Mouse (Mus musculus): ENCODE measurements around the gene Lzic.

The Lzic gene

DNA sequence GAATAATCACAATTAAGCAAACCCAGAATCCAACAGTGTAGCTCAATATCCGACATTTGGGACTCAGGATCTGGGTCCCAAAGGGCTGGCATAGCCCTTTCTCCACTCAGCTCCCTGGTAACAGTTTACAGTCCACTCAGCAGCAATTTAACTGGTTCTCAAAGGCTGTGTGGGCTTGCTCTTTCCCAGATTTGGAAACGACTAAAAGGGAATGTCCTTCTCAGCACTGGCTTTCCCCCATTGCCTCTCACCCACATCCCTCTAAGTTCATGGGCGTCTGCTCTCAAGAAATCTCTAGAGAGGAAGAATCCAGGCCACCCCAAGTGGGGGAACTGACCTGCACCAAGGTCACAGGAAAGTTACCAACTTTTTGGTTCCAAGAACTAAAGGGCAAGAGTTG, 463 bp upstream of the Lzic start:
- DNase-seq (ENCODE audit: low spot score): no peak

DNA sequence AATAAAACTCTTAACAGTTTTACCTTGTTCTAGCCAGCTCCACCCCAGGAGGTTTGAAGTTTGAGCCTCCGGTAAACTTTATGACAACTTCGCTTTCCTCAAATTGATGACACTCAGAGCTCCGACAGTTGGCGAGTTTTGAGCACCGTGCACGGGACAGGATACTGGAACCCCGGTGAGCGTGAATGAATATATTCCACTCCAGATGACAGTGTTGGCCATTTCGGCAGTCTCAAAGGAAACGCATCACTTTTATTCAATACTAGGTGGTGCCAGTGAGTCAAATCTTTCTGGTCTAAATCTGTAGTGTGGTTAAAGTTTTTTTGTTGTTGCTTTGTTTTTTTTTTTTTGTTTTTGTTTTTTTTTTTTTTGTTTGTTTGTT, 787 bp downstream of the Lzic start:
- no peak for DNase-seq (ENCODE audit: low spot score)

GRCm38 (mm10) chr4:149487729-149488128, 2.7 kb downstream of the Lzic start:
- DNase-seq (ENCODE audit: low spot score): no peak

GRCm38 (mm10) chr4:149489415-149490240, 4.6 kb downstream of the Lzic start:
- no peak for DNase-seq (ENCODE audit: low spot score)

DNA sequence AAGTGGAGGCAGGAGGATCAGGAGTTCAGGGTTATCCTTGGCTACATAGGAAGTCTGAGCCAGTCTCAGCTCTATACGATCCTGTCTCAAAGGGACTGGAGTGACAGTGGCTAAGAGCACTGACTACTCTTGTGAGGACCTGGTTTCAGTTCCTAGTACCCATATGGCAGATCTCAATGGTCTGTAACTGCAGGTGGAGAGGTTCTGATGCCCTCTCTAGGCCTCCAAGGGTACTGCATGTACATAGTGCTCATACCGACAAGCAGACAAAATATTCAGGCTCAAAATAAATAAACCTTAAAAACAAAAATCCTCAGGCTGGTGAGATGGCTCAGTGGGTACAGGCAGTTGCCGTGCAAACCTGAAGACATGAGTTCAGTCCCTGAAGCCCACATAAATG, 6.1 kb downstream of the Lzic start:
- DNase-seq (ENCODE audit: low spot score): no peak

DNA sequence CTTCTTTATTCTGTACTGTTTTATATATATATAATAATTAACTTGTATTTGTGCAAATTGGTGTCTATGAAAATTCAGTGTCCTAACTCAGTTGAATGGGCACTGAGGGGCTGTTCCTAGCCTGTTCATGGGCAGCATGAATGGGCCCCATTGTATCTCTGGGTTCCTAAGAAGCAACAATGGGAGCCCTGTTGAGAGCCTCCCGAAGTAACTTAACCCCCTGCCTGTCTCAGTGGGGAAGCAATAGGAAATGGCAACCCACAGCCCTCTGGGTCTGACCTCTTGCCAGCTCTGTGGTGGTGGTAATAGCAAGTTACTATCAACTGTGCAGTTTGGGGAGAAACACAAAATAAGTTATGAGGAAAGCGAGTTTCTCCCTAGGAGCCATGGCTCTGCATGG, 11.6 kb downstream of the Lzic start:
- DNase-seq (ENCODE audit: low spot score): peak; percentile 30

- DNase-seq (ENCODE audit: low spot score): no peak
Observed at GRCm38 (mm10) chr4:149498901-149499300, 13.9 kb downstream of the Lzic start.

GRCm38 (mm10) chr4:149499790-149500189, 14.8 kb downstream of the Lzic start:
- DNase-seq (ENCODE audit: low spot score): no peak

DNA sequence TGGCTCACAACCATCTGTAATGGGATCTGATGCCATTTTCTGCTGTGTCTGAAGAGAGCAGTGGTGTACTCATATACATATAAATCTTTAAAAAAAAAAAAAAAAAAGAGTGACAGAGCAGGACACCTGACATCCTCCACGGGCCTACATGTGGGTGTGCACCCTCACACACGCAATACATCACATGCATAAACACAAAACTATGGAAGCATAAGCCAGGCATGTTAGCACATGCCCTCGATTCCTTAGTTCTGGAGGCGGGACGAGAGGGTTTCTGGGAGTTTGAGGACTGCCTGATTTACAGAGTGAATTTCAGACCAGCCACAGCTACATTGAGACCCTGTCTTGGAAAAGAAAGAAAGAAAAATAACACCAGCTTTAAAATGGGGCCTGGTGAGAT, 19.3 kb downstream of the Lzic start:
- DNase-seq (ENCODE audit: low spot score): no peak

GRCm38 (mm10) chr4:149504858-149505257, 19.8 kb downstream of the Lzic start:
- DNase-seq (ENCODE audit: low spot score): no peak

GRCm38 (mm10) chr4:149505261-149505967, 20.4 kb downstream of the Lzic start:
- no peak for DNase-seq (ENCODE audit: low spot score)

DNA sequence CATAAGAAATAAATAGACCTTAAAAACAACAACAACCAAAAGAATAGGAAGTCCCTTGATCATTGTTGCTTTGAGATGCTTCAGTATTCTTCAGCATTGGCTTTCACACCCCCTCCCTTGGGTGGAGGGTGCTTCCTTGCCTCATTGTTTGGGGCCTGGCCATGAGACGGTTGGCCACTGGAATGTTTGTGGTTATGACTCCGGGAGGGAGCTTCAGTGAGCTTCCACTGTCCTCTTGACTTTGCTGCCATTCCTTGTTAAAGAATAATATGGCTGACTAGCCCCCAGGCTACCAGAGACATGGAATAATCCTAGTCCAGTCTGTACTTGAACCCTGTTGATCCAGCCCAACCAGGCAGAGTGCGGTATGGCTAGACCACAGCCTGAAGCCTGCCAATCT, 21.9 kb downstream of the Lzic start:
- DNase-seq (ENCODE audit: low spot score): no peak

GRCm38 (mm10) chr4:149511221-149511646, 26.2 kb downstream of the Lzic start:
- no peak for DNase-seq (ENCODE audit: low spot score)

DNA sequence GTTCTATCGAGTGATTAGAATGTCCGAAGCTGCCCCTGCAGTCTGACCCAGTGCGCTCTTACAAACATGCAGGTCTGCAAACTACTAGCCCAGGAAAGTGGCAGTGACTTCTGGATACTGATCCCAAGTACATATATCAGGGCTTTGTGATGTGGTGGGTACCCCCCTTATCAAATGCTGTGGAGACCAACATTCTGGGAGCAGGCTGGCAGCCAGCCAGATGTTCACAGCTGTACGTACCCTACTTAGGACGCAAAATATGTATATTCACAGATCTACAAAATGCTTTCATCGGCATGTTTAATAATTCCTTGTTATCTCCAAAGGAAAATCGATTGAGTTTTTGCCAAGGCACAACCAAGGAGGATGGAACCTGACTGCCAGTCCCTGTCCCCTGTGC, 27.0 kb downstream of the Lzic start:
- DNase-seq (ENCODE audit: low spot score): no peak

GRCm38 (mm10) chr4:149515706-149516105, 30.7 kb downstream of the Lzic start:
- no peak for DNase-seq (ENCODE audit: low spot score)

DNA sequence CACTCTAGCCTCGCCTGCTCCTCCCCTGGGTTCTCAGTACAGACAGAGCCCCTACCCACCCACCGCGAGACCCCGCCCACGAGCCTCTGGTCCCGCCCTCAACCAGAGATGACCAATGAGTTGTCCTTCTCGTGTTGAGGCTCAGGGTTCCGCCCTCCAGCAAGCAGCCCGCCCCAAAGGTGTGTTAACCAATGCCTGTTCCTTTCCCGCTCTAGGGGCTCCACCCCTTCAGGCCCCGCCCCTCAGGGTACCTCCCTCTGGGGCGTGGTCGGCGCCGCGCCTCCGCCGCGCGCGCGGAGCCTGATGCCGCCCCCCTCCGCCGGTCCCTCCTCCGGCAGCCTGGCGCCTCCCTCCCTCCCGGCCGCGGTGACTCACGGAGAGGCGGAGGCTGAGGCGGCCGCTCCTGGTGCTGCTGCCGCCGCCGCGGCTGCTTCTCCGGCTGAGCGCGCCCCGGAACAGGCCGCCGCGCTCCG, 32.9 kb downstream of the Lzic start, which contains the start of gene Ctnnbip1:
TSS of gene Ctnnbip1 (plus strand) at position 369 of the 473 bp plus-strand sequence.
- peak; percentile 94 for DNase-seq (ENCODE audit: low spot score)

- no peak for DNase-seq (ENCODE audit: low spot score)
Observed at GRCm38 (mm10) chr4:149518351-149519220, 33.6 kb downstream of the Lzic start.

GRCm38 (mm10) chr4:149521258-149521657, 36.2 kb downstream of the Lzic start:
- no peak for DNase-seq (ENCODE audit: low spot score)

DNA sequence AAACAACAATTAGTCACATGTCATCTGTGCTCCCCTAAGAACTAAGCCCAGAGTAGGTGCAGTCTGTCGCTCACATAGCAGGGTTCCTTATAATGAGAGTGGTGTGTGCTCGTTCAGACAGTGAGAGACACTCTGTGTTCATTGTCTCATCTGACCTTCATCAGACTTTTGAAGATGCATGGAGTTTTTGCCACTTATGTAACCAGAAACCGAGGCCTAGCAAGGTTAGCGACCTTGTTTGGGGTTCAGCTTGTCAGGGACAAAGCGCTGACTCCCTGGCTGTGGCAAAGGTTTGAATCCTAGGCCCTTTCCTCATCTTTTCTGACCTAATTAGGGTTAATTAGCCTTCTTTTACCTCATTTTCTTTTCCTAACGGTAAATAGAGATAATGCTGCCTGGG, 38.9 kb downstream of the Lzic start:
- DNase-seq (ENCODE audit: low spot score): no peak

GRCm38 (mm10) chr4:149525170-149525569, 40.1 kb downstream of the Lzic start:
- no peak for DNase-seq (ENCODE audit: low spot score)

- no peak for DNase-seq (ENCODE audit: low spot score)
Observed at GRCm38 (mm10) chr4:149525811-149526210, 40.8 kb downstream of the Lzic start.

GRCm38 (mm10) chr4:149526330-149526729, 41.3 kb downstream of the Lzic start:
- DNase-seq (ENCODE audit: low spot score): no peak
